In the genomic region with DNA sequence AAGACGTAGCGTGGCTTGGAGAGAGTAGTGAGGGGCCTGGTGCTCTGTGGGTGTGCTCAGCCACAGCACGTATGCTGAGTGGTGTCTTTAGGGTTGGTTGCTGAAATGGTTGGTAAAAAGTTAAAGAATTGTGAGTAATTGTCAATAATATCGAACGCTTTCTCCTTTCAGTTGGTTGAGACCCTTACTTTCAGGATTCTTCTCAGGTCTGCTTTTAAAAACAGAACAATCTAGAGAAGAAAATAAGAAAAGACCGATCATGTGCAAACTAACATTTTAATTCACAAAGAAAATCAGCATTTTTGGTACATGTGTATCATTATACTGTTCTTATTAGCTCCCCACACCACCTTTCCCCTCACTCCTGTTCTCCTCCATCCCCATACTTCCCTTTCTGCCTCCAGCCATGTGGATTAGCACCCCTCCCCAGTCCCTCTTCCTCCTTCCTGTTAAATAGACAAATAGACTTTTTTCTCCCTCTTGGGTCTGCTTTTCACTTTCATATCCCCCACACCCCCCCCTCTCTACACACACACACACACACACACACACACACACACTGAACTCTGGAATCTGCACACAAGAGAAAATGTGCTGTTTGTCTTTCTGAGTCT, we compare ENCODE assay signal across 11 mouse cellular contexts. TPM values are rescaled to one million over a fixed set of nuclear protein-coding genes. Genes with fewer than 3 reads are reported as not detected.
DNase-seq lines count a peak whose midpoint lies in the region; ATAC-seq and TF ChIP-seq lines count a peak whose summit lies in the region.
"Had no signal": no experiment of that assay in that cellular context is flagged by ENCODE, and none has a peak within 500 bp of the region (broad histone marks: within the 10 kb centered on the region; RNA-seq: fewer than 3 reads in every experiment).

No protein-coding gene starts in this region.

- ATAC-seq in heart, embryonic 15.5 days (replicated peaks; ENCODE audit: insufficient number of reproducible peaks, insufficient read depth, low FRiP score, low read depth) = no peak
- ATAC-seq in hindbrain, postnatal 0 days = no peak
- no peak for ATAC-seq in liver, postnatal 0 days

- TF ChIP-seq CTCF in hindbrain, postnatal 0 days (IDR thresholded peaks at IDR 0.05; ENCODE audit: low read depth) = no peak
- TF ChIP-seq CTCF in liver, postnatal 0 days (IDR thresholded peaks at IDR 0.05; ENCODE audit: low read depth) = no peak

- H3K4me3 ChIP-seq in heart, embryonic 15.5 days = no peak overlapping the region
- no peak overlapping the region for H3K4me3 ChIP-seq in heart, embryonic 10.5 days
- H3K4me3 ChIP-seq in hindbrain, postnatal 0 days (ENCODE audit: low read length) = peak overlapping the region; percentile 78
- peak overlapping the region; percentile 71 for H3K4me3 ChIP-seq in liver, postnatal 0 days (ENCODE audit: low read depth, low read length)

- H3K4me2 ChIP-seq in heart, embryonic 15.5 days = peak overlapping the region; percentile 95
- H3K4me2 ChIP-seq in hindbrain, postnatal 0 days (ENCODE audit: low read depth, low read length) = peak overlapping the region; percentile 90
- H3K4me2 ChIP-seq in liver, postnatal 0 days (ENCODE audit: low read depth, low read length) = peak overlapping the region; percentile 87

- 95% methylated on average over 6 of the region's 6 CpGs for WGBS in heart, embryonic 15.5 days
- 88% methylated on average over 6 of the region's 6 CpGs for WGBS in heart, embryonic 10.5 days
- 85% methylated on average over 6 of the region's 6 CpGs for WGBS in hindbrain, postnatal 0 days
- 76% methylated on average over 6 of the region's 6 CpGs for WGBS in liver, postnatal 0 days (ENCODE audit: insufficient replicate concordance)

- peaks cover 8% of the 10 kb centered on the region; the same call in 1 of the 2 replicates for H3K4me1 ChIP-seq in heart, embryonic 15.5 days (replicated peaks)
- peaks cover 5% of the 10 kb centered on the region; the same call in 1 of the 2 replicates for H3K4me1 ChIP-seq in heart, embryonic 10.5 days
- peaks cover 12% of the 10 kb centered on the region for H3K4me1 ChIP-seq in hindbrain, postnatal 0 days (ENCODE audit: insufficient read depth, low read length)
- H3K4me1 ChIP-seq in liver, postnatal 0 days (ENCODE audit: insufficient read depth) = peaks cover 32% of the 10 kb centered on the region

- no peaks in the 10 kb centered on the region for H3K27me3 ChIP-seq in heart, embryonic 15.5 days
- peaks cover 4% of the 10 kb centered on the region; the same call in 1 of the 2 replicates for H3K27me3 ChIP-seq in heart, embryonic 10.5 days (ENCODE audit: insufficient read depth, poor library complexity, severe bottlenecking)
- no peaks in the 10 kb centered on the region for H3K27me3 ChIP-seq in hindbrain, postnatal 0 days (ENCODE audit: insufficient read depth, low read length)
- H3K27me3 ChIP-seq in liver, postnatal 0 days (ENCODE audit: insufficient read depth, low read length) = no peaks in the 10 kb centered on the region

- no peaks in the 10 kb centered on the region for H3K36me3 ChIP-seq in heart, embryonic 15.5 days
- H3K36me3 ChIP-seq in heart, embryonic 10.5 days = no peaks in the 10 kb centered on the region
- H3K36me3 ChIP-seq in hindbrain, postnatal 0 days (ENCODE audit: insufficient read depth, low read length) = no peaks in the 10 kb centered on the region
- H3K36me3 ChIP-seq in liver, postnatal 0 days (replicated peaks; ENCODE audit: insufficient read depth, low read length) = no peaks in the 10 kb centered on the region

- H3K9ac ChIP-seq in heart, embryonic 15.5 days = no peak overlapping the region
- H3K9ac ChIP-seq in hindbrain, postnatal 0 days (replicated peaks; ENCODE audit: low read length) = no peak overlapping the region
- H3K9ac ChIP-seq in liver, postnatal 0 days (replicated peaks) = no peak overlapping the region

- DNase-seq in heart, embryonic 10.5 days (ENCODE audit: low spot score) = no peak
- peak; percentile 60 to 68 for DNase-seq in B cell, adult 2 months
- no peak for DNase-seq in hindbrain, postnatal 0 days (ENCODE audit: low spot score)
- DNase-seq in liver, postnatal 0 days = peak; percentile 19
- no peak for DNase-seq in MN1 (ENCODE audit: low spot score)
- no peak for DNase-seq in right cerebral cortex, postnatal 10 days (ENCODE audit: low spot score in 2 of 2)
- DNase-seq in adrenal gland, postnatal 10 days = no peak
- DNase-seq: adrenal gland, adult 2 months had no signal

- no peaks in the 10 kb centered on the region for H3K9me3 ChIP-seq in heart, embryonic 15.5 days (replicated peaks)
- no peaks in the 10 kb centered on the region for H3K9me3 ChIP-seq in heart, embryonic 10.5 days
- H3K9me3 ChIP-seq in hindbrain, postnatal 0 days (ENCODE audit: low read length) = no peaks in the 10 kb centered on the region
- no peaks in the 10 kb centered on the region for H3K9me3 ChIP-seq in liver, postnatal 0 days (ENCODE audit: low read length)

- no peak overlapping the region for H3K27ac ChIP-seq in heart, embryonic 15.5 days
- no peak overlapping the region for H3K27ac ChIP-seq in heart, embryonic 10.5 days
- no peak overlapping the region for H3K27ac ChIP-seq in hindbrain, postnatal 0 days
- no peak overlapping the region for H3K27ac ChIP-seq in liver, postnatal 0 days (ENCODE audit: low read depth)

- no peak for TF ChIP-seq EP300 in liver, postnatal 0 days (IDR thresholded peaks at IDR 0.05; ENCODE audit: low read depth)

RNA-seq across cellular contexts. Expression of a gene that starts 2.2 kb away (rescaled TPM):
- 7.6 and 8.6 TPM in 2 replicates for polyA plus RNA-seq in heart, embryonic 15.5 days (2015; fragmentation: Nextera tagmentation; extraction: Ambion mirVana)
- 3.9 and 6.3 TPM in 2 replicates for polyA plus RNA-seq in heart, embryonic 10.5 days (2016; fragmentation: Nextera tagmentation; extraction: Ambion mirVana)
- 16.1 and 21.2 TPM in 2 replicates for total RNA-seq in hindbrain, postnatal 0 days (2014; rRNA removed)
- 19.4 and 19.5 TPM in 2 replicates for polyA plus RNA-seq in hindbrain, postnatal 0 days (2015; fragmentation: Nextera tagmentation; extraction: Ambion mirVana)
- polyA plus RNA-seq in liver, postnatal 0 days (2015; fragmentation: Nextera tagmentation; extraction: Ambion mirVana) = 9.2 and 10.3 TPM in 2 replicates
- 1 to 10 TPM; 4.8 to 6.6 TPM for total RNA-seq in adrenal gland, postnatal 10 days (2021)

RNA-seq across cellular contexts. Expression of a gene that starts 28.4 kb away (rescaled TPM):
- polyA plus RNA-seq in heart, embryonic 15.5 days (2015; fragmentation: Nextera tagmentation; extraction: Ambion mirVana) = 0.10 and 1.3 TPM in 2 replicates
- polyA plus RNA-seq in heart, embryonic 10.5 days (2016; fragmentation: Nextera tagmentation; extraction: Ambion mirVana) = not detected in 2 replicates
- total RNA-seq in hindbrain, postnatal 0 days (2014; rRNA removed) = not detected in 2 replicates
- polyA plus RNA-seq in hindbrain, postnatal 0 days (2015; fragmentation: Nextera tagmentation; extraction: Ambion mirVana) = not detected in 2 replicates
- 0.67 and 0.80 TPM in 2 replicates for polyA plus RNA-seq in liver, postnatal 0 days (2015; fragmentation: Nextera tagmentation; extraction: Ambion mirVana)
- under 1 TPM in 1 of 2 experiments, not detected in 1; 0.12 TPM for total RNA-seq in adrenal gland, postnatal 10 days (2021)
- total RNA-seq: adrenal gland, adult 2 months; heart, adult 8-10 months; layer of hippocampus, postnatal 14 days had no signal
- polyA plus RNA-seq: adrenal gland, adult 2 months had no signal

Comparison
In these comparisons a context has a peak if more than half of its experiments do, and no peak if none do; other contexts are left out.
1. H3K4me3 ChIP-seq: peak in hindbrain, postnatal 0 days (single experiment) and liver, postnatal 0 days (single experiment); none in heart, embryonic 15.5 days (single experiment) and heart, embryonic 10.5 days (single experiment).
2. DNase-seq: peak in B cell, adult 2 months (2 of 2) and liver, postnatal 0 days (single experiment); none in heart, embryonic 10.5 days (single experiment), hindbrain, postnatal 0 days (single experiment), MN1 (single experiment), right cerebral cortex, postnatal 10 days (0 of 2) and adrenal gland, postnatal 10 days (single experiment).
3. Peak in every context shown above with its lines, with median percentiles within 50 percentile points of each other: H3K4me2 ChIP-seq.